Mouse (Mus musculus) urinary bladder, postnatal 36 days (tissue): Measurements from ENCODE around the gene Radil.

Source experiments
- DNase-seq, 2 experiments: peaks; one replicate each; pipeline ENCODE4 v3.0.0; 2022; ENCODE audit warnings: low spot score in 2 of 2, mixed read lengths in 1 of 2

The Radil gene

DNA sequence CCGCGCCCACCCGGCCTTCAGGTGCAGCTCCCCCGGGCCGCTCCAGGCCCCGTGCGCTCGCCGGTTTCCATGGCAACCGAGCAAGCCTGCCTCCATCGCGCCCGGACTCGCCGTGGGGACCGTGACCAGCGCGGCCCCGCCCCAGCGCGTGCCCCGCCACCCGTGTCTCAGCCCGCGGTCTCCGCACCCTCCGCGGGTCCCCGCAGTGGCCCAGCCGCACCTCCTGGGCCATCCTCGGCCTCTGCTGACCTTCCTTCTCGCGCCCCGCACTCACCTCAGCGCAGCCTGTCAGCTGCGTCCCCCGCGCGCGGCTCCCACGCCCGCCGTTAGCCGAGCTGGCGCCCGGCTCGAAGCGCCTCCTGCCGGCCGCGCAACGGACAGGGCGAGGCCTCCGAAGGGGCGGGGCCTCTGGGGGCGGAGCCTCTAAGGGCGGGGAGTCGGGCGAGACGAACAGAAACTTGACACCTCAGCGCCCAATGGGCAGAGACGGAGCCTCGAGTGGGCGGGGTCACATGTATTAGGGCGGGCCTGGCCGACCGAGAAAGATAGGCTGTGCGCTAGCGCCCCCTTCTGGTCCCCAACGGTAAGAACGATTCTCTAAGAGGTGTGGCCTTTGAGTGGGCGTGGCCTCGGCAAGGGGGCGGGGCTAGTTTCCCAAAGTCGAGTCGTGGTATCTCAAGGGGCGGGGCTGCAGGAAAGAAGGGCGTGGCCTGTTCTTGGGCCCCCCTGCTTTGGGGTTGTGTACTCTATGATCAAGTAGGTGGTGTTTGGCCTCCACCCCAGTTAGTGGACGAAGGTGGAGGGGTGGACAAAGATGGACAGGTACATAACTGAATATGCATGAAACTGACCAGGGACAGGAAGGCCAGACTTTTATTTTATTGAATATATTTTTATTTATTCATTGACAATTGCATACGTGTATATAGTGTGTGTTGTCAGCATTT is at the start of gene Radil:
Gene Radil, minus strand, starts transcription at position 393 of the 947 bp plus-strand sequence.
- DNase-seq = peak; percentile 88 to 93

GRCm38 (mm10) chr5:142597648-142598390 is 46.9 kb upstream of the Radil start:
- DNase-seq = no peak

DNA sequence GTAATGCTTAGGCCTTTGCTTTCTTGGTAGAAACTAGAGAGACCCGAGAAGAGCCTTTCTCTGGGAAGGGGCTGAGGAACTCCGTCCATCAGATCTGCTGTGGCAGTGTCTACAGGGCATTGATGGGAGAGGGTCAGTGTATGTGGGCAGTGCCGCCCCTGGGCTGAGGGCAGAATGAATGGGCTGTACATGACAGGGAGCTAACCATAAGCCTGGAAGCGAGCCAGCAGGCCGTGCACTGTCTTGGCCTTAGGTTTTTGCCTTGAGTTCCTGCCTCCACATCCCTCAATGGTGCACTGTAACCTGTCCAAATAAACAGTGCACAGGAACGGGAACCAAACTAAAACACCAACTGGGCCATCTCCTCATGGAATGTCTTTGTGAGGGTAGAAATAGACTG is 45.8 kb upstream of the Radil start:
- DNase-seq = no peak

- DNase-seq = no peak
Observed at GRCm38 (mm10) chr5:142595698-142596097, 44.8 kb upstream of the Radil start.

DNA sequence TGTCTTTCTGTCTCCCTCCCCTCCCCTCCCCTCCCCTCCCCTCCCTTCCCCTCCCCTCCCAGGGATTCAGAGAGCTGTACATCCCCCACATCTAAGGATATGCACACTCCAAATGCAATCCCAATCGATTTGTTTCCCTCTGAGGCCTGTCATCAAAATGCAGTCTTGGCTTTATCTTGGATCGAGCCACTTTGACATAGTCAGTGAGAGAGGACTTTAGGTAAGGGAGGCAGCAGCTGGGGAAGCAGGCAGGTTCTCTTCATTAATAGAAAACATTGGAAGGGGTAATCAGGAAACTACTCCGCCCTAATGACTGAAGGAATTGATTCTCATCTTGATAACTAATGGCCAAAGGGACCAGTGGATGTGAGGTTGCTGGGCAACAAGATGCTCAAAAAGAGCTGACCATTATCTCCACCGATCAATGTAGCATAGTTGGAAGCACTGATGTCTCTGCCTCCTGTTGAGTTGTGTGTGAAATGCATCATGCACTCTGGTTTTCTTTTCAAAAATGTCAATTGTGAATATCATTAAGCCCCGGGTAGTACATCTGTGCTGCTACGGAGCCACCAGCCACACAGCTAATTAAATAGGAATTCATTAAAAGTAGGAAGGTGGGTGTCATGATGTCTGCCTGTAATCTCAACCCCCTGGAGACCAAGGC is 40.2 kb upstream of the Radil start:
- no peak for DNase-seq

GRCm38 (mm10) chr5:142583616-142584126 is 32.8 kb upstream of the Radil start:
- DNase-seq = no peak

DNA sequence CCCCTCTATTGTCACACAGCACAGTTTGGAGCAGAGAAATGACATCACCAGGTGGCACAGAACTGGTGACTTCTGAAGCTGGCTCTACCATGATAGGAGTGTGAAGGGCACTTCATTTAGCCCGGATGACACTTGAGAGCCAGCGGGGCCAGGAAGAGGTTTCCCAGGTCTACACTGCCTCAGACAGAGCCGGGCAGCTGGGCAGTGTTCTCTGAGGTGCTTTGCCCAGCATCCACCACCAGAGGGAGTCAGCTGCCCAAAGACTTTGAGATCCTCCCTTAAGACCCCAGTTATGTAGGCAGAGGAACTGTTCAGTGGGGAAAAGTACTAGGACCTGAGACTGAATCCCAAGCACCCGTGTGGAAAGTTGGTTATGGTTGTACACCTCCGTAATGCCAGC is 30.6 kb upstream of the Radil start:
- no peak for DNase-seq

GRCm38 (mm10) chr5:142578192-142578591 is 27.3 kb upstream of the Radil start:
- no peak for DNase-seq

DNA sequence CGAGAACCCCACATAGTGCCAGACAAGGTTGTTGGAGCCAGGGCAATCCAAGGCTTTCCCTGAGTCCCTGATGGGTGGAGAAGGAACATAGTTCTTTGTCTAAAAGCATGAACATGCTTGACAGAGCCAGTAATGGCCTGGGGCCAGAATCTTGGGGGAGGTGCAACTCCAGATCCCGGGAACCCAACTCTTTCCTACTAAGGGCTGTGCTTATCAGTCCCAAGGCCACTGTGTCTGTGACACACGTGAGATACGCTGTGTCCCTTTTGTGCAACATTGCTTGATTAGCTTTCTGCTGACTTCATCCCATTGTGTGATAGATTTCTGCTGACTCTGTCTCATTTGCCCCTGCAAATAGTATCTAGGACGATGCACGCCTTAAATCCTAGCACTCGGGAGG is 25.9 kb upstream of the Radil start:
- peak in 1 of 2 experiments; percentile 35 for DNase-seq

DNA sequence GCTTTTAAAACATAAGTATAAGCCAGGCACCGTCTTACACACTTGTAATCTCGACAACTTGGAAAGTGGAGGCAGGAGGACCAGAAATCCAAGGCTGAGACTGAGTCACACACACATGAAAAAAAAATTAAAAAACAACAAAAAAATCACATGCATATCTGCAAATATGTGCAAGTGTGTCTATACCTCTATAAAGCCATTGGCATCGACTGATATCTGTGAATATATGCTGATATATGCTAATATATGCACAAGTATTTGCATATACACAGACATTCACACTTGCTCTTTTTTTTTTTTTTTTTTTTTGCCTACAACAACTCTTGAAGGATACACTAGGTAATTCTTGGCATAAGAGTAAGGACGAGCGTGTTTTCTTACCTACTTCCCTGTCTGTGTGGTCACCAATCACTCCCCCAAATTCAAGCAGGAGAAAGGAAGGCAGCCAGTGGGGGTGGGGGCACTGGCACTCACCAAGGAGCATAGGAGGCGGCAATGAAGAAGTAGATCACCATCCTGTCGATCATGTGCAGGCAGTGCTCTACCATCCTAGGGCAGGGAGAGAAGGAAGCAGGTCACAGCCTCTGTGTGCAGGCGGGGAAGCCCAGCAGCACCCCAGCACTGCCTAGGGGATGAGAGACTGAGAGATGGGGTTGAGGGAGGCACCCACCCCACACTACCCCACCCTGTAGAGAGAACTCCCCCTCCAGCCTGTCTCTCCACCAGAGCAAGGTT is 23.6 kb upstream of the Radil start:
- DNase-seq = no peak

GRCm38 (mm10) chr5:142564606-142565005 is 13.7 kb upstream of the Radil start:
- DNase-seq = no peak

DNA sequence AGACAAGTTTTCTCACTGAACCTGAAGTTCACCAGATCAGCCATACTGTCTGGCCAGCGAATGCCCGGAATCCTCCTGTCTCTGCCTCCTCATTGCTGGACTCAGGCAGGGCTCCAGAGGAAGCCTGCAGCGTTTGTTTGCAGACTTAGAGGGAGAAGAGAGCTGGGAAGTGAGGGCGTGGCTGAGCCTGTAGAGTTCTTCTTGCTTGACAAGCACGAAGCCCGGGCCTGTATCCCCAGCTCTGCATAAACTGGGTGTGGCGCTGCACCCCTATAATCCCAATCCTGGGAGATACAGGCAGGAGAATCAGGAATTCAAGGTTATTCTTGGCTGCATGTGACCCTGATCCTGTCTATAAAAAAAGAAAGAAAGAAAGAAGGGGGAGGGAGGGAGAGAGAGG is 9.4 kb upstream of the Radil start:
- DNase-seq = no peak

DNA sequence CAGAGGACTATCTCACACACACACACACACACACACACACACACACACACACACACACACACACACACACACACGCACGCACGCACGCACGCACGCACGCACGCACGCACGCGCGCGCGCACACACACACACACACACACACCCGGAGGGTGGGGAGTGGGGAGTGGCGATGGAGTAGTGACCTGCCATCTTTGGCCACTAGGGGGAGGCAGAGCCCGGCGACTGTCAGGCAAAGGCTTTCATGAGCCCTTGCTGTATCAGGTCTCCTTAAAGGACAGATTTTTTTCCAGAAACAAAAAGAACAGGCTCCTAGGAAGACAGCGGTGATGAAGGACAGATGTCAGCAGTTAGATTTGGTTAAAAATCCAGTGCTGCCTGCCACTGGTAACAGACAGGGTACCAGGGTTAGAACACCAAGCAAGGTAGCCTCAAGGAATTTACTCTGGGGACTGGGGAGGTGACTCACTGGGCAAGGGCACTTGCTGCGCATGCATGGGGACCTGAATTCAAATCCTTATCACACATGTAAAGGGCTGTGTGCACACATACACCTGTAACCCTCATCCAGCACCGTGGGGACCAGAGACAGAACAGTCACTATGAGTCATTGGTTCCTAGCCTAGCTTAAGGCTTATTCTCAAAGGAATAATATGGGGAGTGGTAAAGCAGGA is 6.6 kb upstream of the Radil start:
- DNase-seq = peak; percentile 35 to 69

- DNase-seq = peak in 1 of 2 experiments; percentile 16
Observed at GRCm38 (mm10) chr5:142556721-142557120, 5.8 kb upstream of the Radil start.

DNA sequence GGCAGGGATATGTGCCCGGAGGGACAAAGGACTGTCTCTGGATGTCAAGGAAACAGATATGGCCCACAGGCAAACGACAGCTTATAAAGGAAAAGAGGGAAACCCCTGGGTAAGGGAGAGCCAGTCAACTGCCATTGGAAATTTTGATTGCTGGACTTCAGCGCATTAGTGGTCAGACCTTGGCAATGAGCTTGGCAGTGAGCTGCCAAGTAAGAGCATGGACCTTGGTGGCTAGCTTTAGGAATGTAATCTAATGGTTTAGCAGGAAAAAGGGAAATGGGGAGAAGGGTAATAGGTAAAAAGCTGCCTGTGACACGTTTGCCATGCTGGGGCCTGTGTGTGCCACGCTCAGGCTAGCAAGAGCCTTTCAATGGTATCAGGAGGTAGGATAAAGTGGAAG is 5.0 kb upstream of the Radil start:
- no peak for DNase-seq

DNA sequence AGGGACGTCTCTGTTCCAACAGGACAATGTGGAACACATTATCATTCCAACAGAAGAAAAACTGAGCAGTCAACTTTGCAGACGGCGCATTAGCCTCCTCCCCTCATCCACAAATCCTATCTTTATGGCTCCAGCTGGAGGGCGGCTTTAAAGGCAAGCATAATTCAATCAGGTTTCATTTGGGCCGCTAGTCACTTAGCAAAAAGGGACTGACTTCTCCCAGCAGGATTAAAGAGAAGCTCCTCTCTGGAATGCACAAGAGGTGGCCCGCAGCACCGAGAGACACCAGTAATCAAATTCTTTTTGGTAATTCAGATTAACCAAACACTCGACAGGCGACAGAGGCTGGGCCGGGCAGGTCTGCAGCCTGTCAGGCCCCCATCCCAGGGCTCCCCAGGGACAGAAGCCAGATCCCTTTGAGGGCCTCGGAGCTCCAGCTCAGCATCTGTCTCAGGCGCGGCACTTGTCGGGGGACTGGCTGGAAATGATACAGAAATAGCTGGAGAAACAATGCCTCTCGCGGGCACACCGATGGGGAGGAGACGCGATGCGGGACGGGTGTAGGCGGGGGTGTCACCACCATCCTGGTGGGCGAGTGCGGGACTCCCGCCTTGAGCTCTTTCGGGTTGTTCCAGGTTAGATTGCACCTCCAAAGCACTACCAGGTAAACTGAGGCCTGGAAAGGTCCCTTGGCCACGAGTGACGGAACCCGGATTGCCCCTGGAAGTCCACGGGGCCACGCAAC is 765 bp downstream of the Radil start:
- DNase-seq = peak; percentile 17 to 18

- DNase-seq = no peak
Observed at GRCm38 (mm10) chr5:142549441-142549840, 1.5 kb downstream of the Radil start.

- no peak for DNase-seq
Observed at GRCm38 (mm10) chr5:142547066-142547465, 3.8 kb downstream of the Radil start.

GRCm38 (mm10) chr5:142546344-142546743 is 4.6 kb downstream of the Radil start:
- no peak for DNase-seq
